Mouse (Mus musculus) liver, postnatal 0 days (tissue): Measurements from ENCODE around the gene Cog1. TPM values are rescaled to one million over a fixed set of nuclear protein-coding genes. Genes with fewer than 3 reads are reported as not detected.

Experiments used
- ATAC-seq: fragments of 200-750 bp; cut with Nextera tagmentation; 2 replicates; pipeline ENCODE4 v1.8.0; 2017; ENCODE audit warnings: mild to moderate bottlenecking, moderate library complexity
- DNase-seq: peaks from one replicate; pipeline ENCODE4 v3.0.0-alpha.2; 2016
- H3K27ac ChIP-seq: fragments of 300-500 bp; sonication (generic); 2 replicates; pipeline ENCODE4 v1.5.1; 2014; ENCODE audit warnings: antibody characterized with exemption, moderate library complexity, mild to moderate bottlenecking, low read depth
- H3K27me3 ChIP-seq: fragments of 300-500 bp; sonication (generic); 2 replicates; pipeline ENCODE4 v1.6.1; 2014; ENCODE audit warnings: low read length, control low read depth, mixed read lengths; ENCODE audit not compliant: insufficient read depth
- H3K36me3 ChIP-seq: fragments of 300-500 bp; sonication (generic); replicated peaks from 2 replicates; pipeline ENCODE4 v1.6.1; 2014; ENCODE audit warnings: mild to moderate bottlenecking, control low read depth, low read length, moderate library complexity, mixed read lengths; ENCODE audit not compliant: insufficient read depth
- H3K4me1 ChIP-seq: fragments of 300-500 bp; sonication (generic); 2 replicates; pipeline ENCODE4 v1.6.1; 2014; ENCODE audit warnings: antibody characterized with exemption, mild to moderate bottlenecking, control low read depth; ENCODE audit not compliant: insufficient read depth
- H3K4me2 ChIP-seq: fragments of 300-500 bp; sonication (generic); 2 replicates; pipeline ENCODE4 v1.6.1; 2014; ENCODE audit warnings: low read depth, mild to moderate bottlenecking, low read length, moderate library complexity, mixed read lengths
- H3K4me3 ChIP-seq: fragments of 300-500 bp; sonication (generic); 2 replicates; pipeline ENCODE4 v1.5.1; 2014; ENCODE audit warnings: low read depth, low read length
- H3K9ac ChIP-seq: fragments of 300-500 bp; sonication (generic); replicated peaks from 2 replicates; pipeline ENCODE4 v1.6.1; 2014; ENCODE audit warnings: mild to moderate bottlenecking, moderate library complexity
- H3K9me3 ChIP-seq: fragments of 300-500 bp; sonication (generic); 2 replicates; pipeline ENCODE4 v1.6.1; 2016; ENCODE audit warnings: mild to moderate bottlenecking, control low read depth, low read length, mixed read lengths
- CTCF ChIP-seq: sonication (generic); IDR thresholded peaks from 2 replicates; pipeline ENCODE4 v1.5.1; 2016; ENCODE audit warnings: antibody characterized with exemption, low read depth
- EP300 ChIP-seq: IDR thresholded peaks from 2 replicates; pipeline ENCODE4 v1.6.1; 2016; ENCODE audit warnings: antibody characterized with exemption, low read depth, mild to moderate bottlenecking
- WGBS: fragments of 180-500 bp; shearing (Covaris S2); extraction: QIAGEN DNeasy Blood & Tissue Kit; methylation state at CpG from one replicate; pipeline ENCODE4 v1.1.7; 2014; ENCODE audit not compliant: insufficient replicate concordance; 5-methylcytosine and 5-hydroxymethylcytosine counted together
- polyA plus RNA-seq: library from polyadenylated mRNA; unstranded; fragments of >200 nt; fragmentation: Nextera tagmentation; extraction: Ambion mirVana; gene quantifications from 2 replicates; pipeline ENCODE4 v1.2.1, GENCODE M21; 2015

Cog1 gene
- polyA plus RNA-seq, 1 experiment from 2014 or later: 7.1 TPM

GRCm38 (mm10) chr11:113645181-113645580, 3.8 kb upstream of the Cog1 start:
- WGBS: 79% methylated on average over 3 of the region's 3 CpGs

GRCm38 (mm10) chr11:113648152-113648551, 817 bp upstream of the Cog1 start:
- ATAC-seq (peak; percentile 46), DNase-seq (peak; percentile 89)
- H3K4me3 ChIP-seq: no peak overlapping the region

More at GRCm38 (mm10) chr11:113645181-113645580, 3.8 kb upstream of the Cog1 start:
- DNase-seq (no peak), ATAC-seq (no peak)
- Histone ChIP-seq H3K9me3 (no peaks in the 10 kb centered on the region), H3K27me3 (no peaks in the 10 kb centered on the region), H3K4me1 (peaks cover 6% of the 10 kb centered on the region), H3K4me2 (no peak overlapping the region), H3K36me3 (no peaks in the 10 kb centered on the region), H3K27ac (no peak overlapping the region), H3K9ac (no peak overlapping the region), H3K4me3 (no peak overlapping the region)
- TF ChIP-seq CTCF (no peak), EP300 (no peak)

DNA sequence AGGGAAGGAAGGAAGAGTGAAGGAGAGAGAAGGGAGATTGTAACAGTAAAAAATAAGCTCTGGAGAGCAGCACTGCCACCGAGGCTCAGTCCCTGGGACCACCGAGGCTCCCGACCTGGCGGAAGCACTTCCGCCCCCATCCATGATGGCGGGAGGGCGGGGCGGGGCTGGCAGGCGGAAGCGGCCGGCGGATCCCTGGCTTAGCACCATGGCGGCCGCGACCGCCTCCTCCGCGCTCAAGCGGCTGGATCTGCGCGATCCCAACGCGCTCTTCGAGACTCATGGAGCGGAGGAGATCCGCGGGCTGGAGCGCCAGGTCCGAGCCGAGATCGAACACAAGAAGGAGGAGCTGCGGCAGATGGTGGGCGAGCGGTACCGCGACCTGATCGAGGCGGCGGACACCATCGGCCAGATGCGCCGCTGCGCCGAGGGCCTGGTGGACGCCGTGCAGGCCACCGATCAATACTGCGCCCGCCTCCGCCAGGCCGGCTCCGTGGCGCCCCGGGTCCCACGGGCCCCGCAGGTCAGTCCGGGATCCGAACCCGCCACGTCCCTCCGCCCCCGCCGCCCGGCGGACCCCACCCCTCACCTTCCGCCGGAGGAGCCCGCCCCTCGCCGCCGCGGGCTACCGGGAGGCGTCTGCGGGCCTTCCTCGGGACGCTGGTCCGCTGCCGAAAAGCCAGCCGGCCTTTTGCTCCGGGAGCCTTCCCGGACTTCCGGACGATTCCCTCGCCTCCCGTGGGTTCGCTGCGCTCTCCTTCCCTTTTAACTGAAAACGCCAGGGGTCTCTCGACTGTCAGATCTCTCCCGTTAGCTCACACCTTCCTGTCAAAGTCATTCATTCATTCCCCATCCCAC, 613 bp downstream of the Cog1 start, which contains the start of gene Slc39a11:
TSS of gene Slc39a11 (minus strand) at position 727 of the 858 bp plus-strand sequence.
- H3K9me3 ChIP-seq: no peaks in the 10 kb centered on the region
- H3K4me2 ChIP-seq: peak within 1 kb of the TSS; percentile 76
- H3K27ac ChIP-seq: peak within 1 kb of the TSS; percentile 83
- DNase-seq (peak; percentile 88), ATAC-seq (peak; percentile 84)
- peaks cover 26% of the 10 kb centered on the region for H3K36me3 ChIP-seq
- TF ChIP-seq CTCF (peak; percentile 27), EP300 (no peak)
- H3K27me3 ChIP-seq: no peaks in the 10 kb centered on the region
- peaks cover 18% of the 10 kb centered on the region for H3K4me1 ChIP-seq
- peak within 1 kb of the TSS; percentile 96 for H3K9ac ChIP-seq
- WGBS: 1% methylated on average over 79 of the region's 91 CpGs
- peak within 1 kb of the TSS; percentile 83 for H3K4me3 ChIP-seq

More at GRCm38 (mm10) chr11:113648152-113648551, 817 bp upstream of the Cog1 start:
- Histone ChIP-seq H3K9me3 (no peaks in the 10 kb centered on the region), H3K4me2 (0 out of 2 replicates have a peak overlapping the region, but pooled peaks have one; percentile 7), H3K27me3 (no peaks in the 10 kb centered on the region), H3K9ac (peak overlapping the region; percentile 23; the same call in 1 of the 2 replicates), H3K4me1 (peaks cover 18% of the 10 kb centered on the region), H3K36me3 (peaks cover 12% of the 10 kb centered on the region), H3K27ac (no peak overlapping the region)
- TF ChIP-seq EP300 (no peak), CTCF (peak; percentile 99)
- 4% methylated on average over 15 of the region's 15 CpGs for WGBS

GRCm38 (mm10) chr11:113651206-113651906, 2.4 kb downstream of the Cog1 start:
- no peaks in the 10 kb centered on the region for H3K27me3 ChIP-seq
- peaks cover 18% of the 10 kb centered on the region for H3K4me1 ChIP-seq
- H3K9ac ChIP-seq: no peak overlapping the region
- H3K9me3 ChIP-seq: no peaks in the 10 kb centered on the region
- 71% methylated on average over 22 of the region's 22 CpGs for WGBS
- peak; percentile 55 for DNase-seq
- peak; percentile 47 for ATAC-seq
- H3K4me3 ChIP-seq: peak overlapping the region; percentile 17
- peaks cover 40% of the 10 kb centered on the region for H3K36me3 ChIP-seq
- peak overlapping the region; percentile 76 for H3K4me2 ChIP-seq
- peak overlapping the region; percentile 83 for H3K27ac ChIP-seq
- TF ChIP-seq EP300: peak; percentile 58; the same call in 1 of the 2 replicates
- no peak for TF ChIP-seq CTCF

- H3K4me1 ChIP-seq: peaks cover 18% of the 10 kb centered on the region
- H3K36me3 ChIP-seq: peaks cover 46% of the 10 kb centered on the region
- no peaks in the 10 kb centered on the region for H3K9me3 ChIP-seq
- TF ChIP-seq EP300 (no peak), CTCF (peak; percentile 57)
- H3K4me3 ChIP-seq: no peak overlapping the region
- WGBS: 52% methylated on average over 8 of the region's 8 CpGs
- no peak for ATAC-seq
- peak overlapping the region; percentile 53; the same call in 1 of the 2 replicates for H3K27ac ChIP-seq
- H3K4me2 ChIP-seq: no peak overlapping the region
- no peak overlapping the region for H3K9ac ChIP-seq
- no peaks in the 10 kb centered on the region for H3K27me3 ChIP-seq
- DNase-seq: peak; percentile 55
These were observed 2.9 kb downstream of the Cog1 start for GRCm38 (mm10) chr11:113651907-113652273.

DNA sequence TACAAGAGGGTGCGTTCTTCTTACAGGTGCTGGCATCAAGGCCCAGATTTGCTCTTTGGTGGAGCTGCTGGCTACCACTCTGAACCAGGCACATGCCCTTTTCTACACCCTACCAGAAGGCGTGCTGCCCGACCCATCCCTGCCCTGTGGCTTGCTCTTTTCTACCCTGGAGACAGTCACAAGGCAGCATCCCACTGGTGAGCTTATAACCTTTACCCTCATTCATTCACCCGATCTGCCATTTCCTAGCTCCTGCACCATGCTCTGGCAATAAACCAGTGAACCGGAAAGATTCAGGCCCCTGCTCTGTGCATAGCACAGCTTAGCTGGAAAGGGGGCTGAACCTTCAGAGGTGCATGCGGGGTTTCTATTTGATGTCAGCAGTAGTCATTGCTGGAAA, 3.5 kb downstream of the Cog1 start:
- no peaks in the 10 kb centered on the region for H3K27me3 ChIP-seq
- peaks cover 52% of the 10 kb centered on the region for H3K36me3 ChIP-seq
- no peak overlapping the region for H3K4me3 ChIP-seq
- H3K4me1 ChIP-seq: peaks cover 18% of the 10 kb centered on the region
- H3K27ac ChIP-seq: no peak overlapping the region
- TF ChIP-seq EP300 (no peak), CTCF (no peak)
- ATAC-seq (no peak), DNase-seq (no peak)
- no peak overlapping the region for H3K9ac ChIP-seq
- 90% methylated on average over 6 of the region's 6 CpGs for WGBS
- H3K4me2 ChIP-seq: no peak overlapping the region
- H3K9me3 ChIP-seq: no peaks in the 10 kb centered on the region
